Mouse (Mus musculus): ENCODE data around the gene Rab40b.
"Not testable (repeated sequence)": the region's sequence is repeated elsewhere in the genome, so short reads cannot be mapped to it uniquely, and the experiment has no call there.

The Rab40b gene

GRCm38 (mm10) chr11:121368731-121369130 lies 19.3 kb downstream of the Rab40b start:
- no peak for DNase-seq (ENCODE audit: low spot score in 2 of 2)

DNA sequence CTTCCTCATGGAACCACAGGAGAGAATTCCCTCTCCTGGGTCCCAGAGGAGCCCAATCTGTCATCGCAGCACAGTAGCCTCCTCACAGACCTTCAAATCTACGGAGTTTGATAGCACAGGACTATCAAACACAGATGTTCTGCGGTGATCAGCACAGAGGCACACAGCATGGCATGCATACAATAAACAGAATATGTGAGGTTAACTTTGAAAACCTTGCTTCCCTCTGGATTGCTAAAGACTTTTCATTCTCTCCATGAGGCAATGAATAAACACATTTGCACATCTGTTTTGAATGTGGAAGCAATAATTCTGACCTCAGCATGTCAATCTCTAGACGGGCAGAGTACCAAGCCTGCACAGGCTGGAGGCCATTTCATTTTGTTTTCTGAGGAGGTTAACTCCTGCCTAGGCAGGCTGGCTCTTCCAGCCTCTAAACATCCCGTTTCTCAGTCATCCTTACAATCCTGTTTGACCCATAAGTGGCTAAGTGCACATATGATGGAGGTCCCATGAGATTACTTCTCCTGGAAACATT lies 20.8 kb downstream of the Rab40b start:
- no peak for DNase-seq (ENCODE audit: low spot score in 2 of 2)

DNA sequence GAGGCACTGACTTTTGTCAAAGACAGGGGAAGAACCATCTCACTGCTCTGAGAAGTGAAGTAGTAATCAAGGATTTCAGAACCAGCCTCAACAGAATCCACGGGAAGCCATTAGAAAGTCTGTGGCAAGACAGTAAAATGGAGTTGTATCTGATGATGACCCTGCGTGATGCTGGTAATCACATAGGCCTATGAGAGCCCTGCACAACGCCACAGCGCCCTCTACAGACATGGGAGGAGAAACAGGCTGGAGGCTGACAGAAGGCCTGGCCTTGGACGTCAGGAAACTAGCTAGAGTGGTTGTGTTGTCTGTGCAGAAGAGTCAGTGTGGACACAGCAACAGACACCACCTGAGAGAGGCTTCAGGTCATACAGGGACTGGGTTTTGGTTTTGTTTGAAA lies 25.8 kb downstream of the Rab40b start:
- no peak for DNase-seq (ENCODE audit: low spot score in 2 of 2)

DNA sequence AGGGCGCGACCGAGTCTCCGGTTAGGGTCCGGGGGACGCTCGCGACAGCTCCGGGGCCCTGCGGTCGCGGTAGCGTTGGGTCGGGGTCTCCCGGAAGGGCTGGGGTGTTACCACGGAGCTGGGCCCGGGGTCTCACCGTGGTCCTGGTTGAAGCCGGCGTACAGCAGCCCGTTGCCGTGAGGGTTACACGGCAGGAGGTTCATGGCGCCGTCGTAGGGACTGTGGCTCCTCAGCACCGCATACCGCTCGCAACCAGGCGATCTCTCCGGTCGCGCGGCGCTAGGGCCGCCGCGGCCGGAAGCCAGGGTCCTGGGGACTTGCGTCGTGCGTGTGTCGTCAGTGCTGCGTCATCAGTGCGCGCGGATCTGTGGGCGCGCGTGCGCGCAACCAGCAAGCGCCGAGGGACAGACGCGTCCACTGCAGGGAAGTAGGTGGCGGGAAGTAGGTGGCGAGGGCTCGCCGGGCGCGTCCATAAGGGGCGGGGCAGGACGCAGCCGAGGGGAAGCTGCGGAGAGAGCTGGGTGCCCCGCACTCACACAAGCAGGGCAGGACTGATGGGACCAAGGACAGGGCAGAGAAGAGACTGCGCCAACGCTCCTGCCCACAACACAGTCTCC lies 33.9 kb downstream of the Rab40b start, which contains the start of gene Wdr45b:
Gene Wdr45b, minus strand, starts transcription at position 355 of the 617 bp plus-strand sequence.
- peak; percentile 98 for DNase-seq (ENCODE audit: low spot score in 2 of 2)

DNA sequence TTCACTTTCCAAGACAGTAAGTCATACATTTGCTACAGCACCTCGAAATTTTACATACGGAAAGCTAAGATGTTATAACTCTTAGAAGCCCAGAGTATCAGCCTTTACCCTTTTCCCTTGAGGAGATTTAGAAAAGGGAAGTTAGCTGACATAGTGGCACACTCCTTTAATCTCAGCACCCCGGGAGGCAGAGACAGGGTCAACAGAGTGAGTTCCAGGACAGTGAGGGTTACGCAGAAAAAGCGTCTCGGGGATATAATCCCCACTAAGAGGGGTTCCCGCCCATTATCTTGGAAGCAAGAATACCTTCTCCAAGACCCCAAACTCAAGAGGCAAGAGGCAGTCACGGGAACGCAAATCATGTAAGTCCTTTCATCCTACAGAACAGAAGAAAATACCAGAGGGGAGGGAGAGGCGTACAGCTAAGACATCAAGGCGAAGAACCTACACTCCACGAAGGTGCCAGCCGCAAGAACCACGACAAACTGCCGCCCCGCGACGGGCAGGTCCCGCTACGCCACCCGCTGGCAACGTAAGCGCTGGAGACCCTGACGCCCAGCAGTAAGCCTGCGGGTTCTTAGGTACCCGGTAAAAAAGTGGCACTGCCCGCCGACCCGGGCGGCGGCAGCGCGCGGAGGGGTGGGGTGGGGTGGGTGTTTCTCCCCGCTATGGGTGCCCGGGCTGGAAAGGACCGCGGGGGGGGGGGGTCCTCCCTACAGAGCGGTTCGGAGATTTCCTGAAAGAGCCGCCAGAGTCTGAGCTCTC lies 34.5 kb downstream of the Rab40b start:
- DNase-seq (ENCODE audit: low spot score in 2 of 2): peak; percentile 7 to 22

- DNase-seq (ENCODE audit: low spot score in 2 of 2): not testable (repeated sequence)
Observed at GRCm38 (mm10) chr11:121348727-121349126, 39.3 kb downstream of the Rab40b start.

DNA sequence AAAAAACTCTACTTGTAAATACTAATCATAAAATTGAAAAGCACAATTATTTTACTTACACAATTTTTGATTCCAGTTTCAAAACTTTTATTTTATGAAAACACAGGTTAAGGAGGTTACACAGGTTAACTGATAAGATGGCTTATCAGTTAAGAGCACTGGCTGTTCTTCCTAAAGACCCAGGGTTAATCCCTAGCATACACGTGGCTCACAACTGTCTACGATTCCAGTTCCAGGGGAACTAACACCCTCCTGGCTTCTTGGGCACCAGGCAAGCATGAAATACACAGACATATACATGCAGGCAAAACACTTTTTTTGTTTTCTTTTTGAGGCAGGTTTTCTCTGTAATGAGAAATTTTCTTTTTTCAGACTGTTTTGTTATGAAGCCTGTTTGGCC lies 39.9 kb downstream of the Rab40b start:
- DNase-seq (ENCODE audit: low spot score in 2 of 2): no peak

- DNase-seq (ENCODE audit: low spot score in 2 of 2): no peak
Observed at GRCm38 (mm10) chr11:121347036-121347435, 41.0 kb downstream of the Rab40b start.

DNA sequence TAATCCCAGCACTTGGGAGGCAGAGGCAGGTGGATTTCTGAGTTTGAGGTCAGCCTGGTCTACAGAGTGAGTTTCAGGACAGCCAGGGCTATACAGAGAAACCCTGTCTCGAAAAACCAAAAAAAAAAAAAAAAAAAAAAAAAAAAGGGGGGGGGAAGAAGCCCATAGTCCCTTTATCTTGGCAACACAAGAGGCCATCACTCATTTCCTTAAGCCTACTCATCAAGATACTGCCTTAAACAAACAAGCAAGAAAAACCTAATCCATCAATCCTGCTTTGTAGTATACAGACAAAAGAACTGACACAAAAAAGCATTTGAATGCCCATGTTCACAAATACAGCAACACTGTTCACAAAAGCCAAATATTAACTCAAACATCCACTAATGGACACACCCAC lies 45.6 kb downstream of the Rab40b start:
- DNase-seq (ENCODE audit: low spot score in 2 of 2): not testable (repeated sequence)

DNA sequence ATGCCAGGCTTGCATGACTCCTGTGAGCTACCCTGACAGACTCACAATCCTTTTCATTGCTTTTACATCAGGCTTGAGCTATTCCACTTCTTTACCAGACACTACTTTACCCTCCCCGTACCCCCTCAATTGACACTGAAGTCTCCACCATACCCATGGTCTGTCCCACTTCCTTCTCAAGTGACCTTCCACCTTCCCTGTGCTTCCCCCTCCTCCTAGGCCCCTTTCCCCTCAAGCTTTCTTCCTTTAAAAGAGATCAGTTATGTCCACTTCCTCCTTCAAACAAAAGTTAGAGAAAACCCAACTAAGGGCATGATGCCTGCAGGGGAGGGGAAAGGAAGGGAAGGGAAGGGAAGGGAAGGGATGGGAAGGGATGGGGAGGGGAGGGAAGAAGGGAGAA lies 47.8 kb downstream of the Rab40b start:
- no peak for DNase-seq (ENCODE audit: low spot score in 2 of 2)

- DNase-seq (ENCODE audit: low spot score in 2 of 2): no peak
Observed at GRCm38 (mm10) chr11:121339647-121340046, 48.4 kb downstream of the Rab40b start.

- no peak for DNase-seq (ENCODE audit: low spot score in 2 of 2)
Observed at GRCm38 (mm10) chr11:121331641-121332040, 56.4 kb downstream of the Rab40b start.

DNA sequence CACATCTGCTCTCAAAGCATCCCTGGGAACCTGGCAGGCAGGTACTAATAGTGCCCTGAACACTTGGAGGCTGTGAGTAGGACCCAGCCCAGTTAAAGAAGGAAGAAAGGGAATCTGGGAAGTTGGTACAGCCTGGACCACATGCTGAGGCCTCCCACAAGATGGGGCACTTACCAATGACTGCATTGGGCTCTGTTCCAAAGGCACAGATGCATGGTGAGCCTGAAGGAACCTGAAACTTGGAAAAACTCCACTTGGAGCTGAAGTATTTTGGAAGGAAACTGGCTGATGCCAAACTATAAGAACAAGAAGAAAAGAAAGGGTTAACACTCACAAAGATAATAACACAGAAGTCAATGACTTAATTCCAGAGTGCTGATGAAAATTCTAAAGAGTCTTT lies 59.4 kb downstream of the Rab40b start:
- DNase-seq (ENCODE audit: low spot score in 2 of 2): no peak

DNA sequence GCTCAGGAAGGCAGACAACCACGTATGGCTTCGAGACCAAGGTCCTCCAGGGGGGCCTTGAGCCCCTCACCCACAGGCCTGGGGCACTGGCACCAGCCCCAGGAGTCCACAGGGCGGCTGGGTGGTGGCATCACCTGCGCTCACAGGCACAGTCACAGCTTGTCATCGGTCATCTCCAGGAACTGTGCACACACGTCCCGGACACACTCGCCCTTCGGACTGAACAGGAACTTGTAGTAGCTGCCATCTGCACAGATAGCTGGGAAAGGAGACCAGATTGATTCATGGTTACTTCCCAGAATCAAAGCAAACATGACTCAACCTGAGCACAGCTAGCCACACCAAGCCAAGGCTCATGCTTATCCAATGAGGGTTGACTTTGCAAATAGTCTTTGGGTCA lies 59.8 kb downstream of the Rab40b start:
- no peak for DNase-seq (ENCODE audit: low spot score in 2 of 2)

DNA sequence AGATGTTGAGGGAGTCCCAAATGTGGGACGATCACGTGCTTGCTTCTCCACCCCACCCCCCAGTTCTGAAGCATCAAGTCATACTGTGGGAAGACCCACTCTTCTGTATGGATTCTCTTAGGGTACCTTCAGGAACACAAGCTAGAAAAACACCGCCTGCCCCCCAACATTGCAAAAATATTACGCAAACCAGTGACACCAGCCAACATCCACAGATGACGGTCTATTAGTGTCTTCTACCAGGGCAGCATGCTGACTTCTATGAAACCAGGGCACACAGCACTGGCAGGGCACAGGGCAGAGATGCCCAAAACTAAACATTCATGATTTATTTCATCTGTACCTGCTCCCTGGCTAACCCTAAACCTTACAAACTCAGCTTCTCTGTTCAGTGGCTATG lies 61.4 kb downstream of the Rab40b start:
- DNase-seq (ENCODE audit: low spot score in 2 of 2): no peak

- DNase-seq (ENCODE audit: low spot score in 2 of 2): no peak
Observed at GRCm38 (mm10) chr11:121326034-121326433, 62.0 kb downstream of the Rab40b start.

GRCm38 (mm10) chr11:121307712-121308111 lies 80.3 kb downstream of the Rab40b start:
- not testable (repeated sequence) for DNase-seq (ENCODE audit: low spot score in 2 of 2)

GRCm38 (mm10) chr11:121306608-121307007 lies 81.4 kb downstream of the Rab40b start:
- DNase-seq (ENCODE audit: low spot score in 2 of 2): no peak

All from urinary bladder, postnatal 36 days (tissue).